Mouse (Mus musculus) lung, postnatal 4 days (tissue): ENCODE data around the gene Cdk13.

Experiments
- DNase-seq, 2 experiments: peaks; one replicate each; pipeline ENCODE4 v3.0.0; 2021

The Cdk13 gene

DNA sequence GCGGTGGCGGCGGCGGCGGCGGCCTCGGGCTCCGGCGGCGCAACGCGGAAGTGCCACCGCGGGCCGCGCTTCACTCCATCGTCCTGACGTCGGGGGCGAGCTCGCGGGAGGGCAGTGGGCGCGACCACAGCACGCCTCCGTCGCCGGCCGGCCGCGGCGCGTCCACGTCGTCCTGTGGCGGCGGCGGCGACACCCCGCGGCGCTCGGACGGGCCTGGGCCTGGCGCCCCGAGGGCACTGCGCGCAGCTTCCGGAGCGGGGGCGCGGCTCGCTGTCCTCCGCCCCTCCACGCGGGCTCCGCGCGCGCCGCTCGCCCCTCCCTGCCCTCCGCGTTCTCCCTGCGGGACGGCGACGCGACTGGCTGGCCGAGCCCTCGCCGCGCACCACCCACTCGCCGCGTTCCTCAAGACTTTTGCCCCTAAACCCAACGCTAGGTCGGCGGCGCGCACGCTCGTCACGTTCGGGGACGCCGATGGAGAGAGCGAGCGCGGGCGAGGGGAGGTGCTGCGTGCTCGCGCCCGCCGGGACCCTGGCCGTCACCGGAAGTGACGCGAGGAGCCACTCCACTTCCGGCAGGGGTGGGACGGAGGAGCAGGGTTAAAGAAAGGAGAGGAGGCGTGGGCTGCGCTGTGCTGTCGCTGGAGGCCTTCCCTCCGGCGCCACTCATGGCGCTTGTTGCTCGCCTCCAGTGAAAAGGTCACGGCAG is at the start of gene Cdk13:
TSS of gene Cdk13 (minus strand) at position 189 of the 705 bp plus-strand sequence.
- DNase-seq, result peak; percentile 99 to 100

DNA sequence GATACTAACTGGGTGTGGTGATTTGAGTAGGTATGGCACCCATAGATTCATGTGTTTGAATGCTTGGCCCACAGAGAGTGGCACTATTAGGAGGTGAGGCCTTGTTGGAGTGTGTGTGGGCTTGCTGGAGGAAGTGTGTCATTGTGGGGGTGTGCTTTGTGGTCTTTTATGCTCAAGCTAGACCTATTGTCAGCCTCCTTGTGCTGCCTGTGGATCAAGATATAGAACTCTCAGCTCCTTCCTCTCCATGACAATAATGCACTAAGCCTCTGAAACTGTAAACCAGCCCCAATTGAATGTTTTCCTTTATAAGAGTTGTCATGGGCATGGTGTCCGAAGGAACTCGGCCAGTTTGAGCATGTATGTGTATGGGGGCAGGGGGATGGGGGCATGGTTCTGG is 38.4 kb upstream of the Cdk13 start:
- DNase-seq, result no peak

- no peak for DNase-seq
Observed at GRCm38 (mm10) chr13:17842756-17843155, 37.9 kb upstream of the Cdk13 start.

DNA sequence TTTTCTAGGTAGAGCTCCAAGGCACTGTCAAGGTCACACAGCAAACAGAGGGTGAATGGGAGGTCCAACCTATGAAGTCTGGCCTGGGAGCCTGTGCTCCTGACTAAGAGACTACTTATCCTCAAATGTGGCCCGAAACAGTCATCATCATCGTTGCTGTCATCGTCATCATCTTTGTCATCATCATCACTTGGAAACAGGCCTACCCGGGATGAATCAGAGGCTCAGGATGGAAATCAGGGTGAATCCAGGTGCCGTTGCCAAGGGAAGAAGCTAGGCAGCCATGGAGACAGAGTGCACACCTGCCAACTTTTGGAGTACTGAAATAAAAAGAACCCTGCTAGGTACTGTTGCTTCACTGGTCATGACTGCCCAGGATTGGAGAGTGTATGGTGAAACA is 34.2 kb upstream of the Cdk13 start:
- no peak for DNase-seq

DNA sequence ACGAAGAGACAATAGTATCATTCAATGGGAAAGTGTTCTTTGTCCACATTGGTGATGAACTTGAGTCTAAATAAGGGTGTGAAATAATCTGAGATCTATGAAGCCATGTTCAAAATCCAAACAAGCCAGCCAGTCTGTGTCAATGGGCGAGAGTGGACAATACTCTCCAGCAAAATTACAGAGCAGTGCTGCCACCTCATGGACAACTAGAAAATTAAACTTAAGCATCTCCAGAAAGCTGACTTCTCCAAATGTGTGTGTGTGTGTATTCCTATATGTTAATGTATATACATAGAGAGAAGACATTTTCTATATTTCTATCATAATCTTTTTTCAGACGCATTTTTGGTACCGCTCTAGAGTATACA is 33.6 kb upstream of the Cdk13 start:
- DNase-seq, result peak in 1 of 2 experiments; percentile 79

DNA sequence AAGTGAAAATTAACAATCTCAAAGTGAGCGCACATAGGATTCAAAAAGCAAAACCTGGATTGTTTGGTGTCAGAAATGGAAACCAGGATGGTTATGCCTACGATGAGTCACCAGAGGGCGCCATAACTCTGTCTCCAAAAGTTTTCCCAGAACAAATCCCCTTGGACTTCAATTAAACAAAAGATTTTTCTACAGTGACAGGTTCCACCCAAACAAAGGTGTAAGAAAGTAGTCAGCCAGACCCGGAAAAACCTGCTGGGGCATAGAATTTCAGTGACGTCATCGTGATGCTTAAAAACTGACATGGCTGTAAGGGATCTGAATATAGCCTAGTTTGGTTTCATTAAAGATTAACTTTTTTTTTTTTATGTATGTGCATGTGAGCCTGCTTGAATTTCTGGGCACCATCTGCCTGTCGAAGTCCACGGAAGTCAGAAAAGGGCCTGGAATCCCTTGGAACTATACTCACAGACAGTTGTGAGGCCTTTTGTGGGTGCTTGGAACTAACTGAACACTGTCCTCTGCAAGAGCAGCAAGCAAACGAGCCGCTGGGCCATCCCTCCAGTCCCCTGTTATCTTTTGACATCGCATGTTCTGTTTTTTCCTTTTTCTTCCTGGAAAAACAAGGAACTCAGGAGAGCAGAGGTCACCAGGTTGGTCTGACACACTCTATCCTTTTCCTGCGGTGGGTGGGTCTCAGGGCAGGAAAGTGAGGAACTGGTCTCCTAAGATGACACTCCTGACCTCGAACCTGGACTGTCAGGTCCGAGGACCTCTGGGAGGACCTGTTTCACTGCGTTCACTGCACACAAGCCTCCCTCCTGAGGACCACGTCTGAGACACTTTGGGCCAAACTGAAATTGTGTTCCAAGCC is 33.0 kb upstream of the Cdk13 start:
- DNase-seq, result peak in 1 of 2 experiments; percentile 57

DNA sequence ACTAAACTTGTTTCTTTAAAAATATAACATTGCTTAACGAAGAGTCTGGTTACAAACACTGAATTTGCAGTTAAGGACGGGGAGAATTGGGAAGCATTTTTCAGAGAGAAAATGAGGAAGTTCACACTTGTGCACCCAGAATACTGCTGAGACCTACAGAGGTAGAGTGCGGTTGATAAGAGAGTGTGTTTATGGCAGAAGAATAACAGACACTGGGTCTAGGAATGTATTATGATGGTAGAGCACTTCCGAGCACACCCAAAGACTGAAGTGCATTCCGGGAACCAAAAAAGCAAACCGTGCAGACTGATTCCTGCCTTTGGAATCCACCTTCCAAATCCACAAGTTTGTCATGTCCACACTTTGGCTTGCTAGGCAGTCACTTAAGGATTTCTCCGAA is 31.9 kb upstream of the Cdk13 start:
- DNase-seq, result no peak

DNA sequence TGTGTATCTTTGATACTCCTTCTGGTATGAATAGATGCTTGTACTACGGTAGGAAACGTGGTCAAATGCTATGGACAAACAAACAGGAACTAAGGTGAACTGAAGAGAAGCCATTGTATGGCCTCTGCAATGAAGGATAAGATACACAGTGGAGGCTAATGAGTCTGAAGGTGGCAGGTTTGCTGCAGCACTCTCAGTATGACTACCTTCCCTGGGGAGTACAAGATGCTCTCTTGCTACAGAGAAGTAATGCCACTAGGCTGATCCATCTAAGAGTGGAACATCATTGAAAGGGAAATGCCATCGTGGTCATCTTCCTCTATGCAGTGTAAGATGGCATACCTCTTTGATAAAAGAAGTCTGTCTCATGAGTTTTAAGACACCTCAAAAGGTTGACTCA is 28.0 kb upstream of the Cdk13 start:
- DNase-seq, result no peak

- no peak for DNase-seq
Observed at GRCm38 (mm10) chr13:17817226-17817625, 12.3 kb upstream of the Cdk13 start.

DNA sequence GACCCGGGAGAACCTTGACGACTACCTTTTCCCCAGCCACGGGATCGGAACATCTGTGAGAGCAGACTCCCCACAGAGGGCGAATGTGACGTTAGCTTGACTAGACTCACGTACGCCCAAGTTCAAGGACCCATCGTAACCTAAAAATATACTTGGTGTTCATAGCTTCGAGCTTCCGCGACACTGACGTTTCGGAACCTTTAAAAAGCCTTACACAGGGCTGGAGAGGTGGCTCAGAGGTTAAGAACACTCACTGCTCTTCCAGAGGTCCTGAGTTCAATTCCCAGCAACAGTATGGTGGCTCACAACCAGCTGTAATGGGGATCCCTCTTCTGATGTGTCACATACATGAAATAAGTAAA is 698 bp upstream of the Cdk13 start:
- no peak for DNase-seq

GRCm38 (mm10) chr13:17804058-17804841 is 647 bp downstream of the Cdk13 start:
- peak; percentile 64 to 72 for DNase-seq

- DNase-seq, result peak; percentile 86 to 90
Observed at GRCm38 (mm10) chr13:17803331-17804057, 1.4 kb downstream of the Cdk13 start.

DNA sequence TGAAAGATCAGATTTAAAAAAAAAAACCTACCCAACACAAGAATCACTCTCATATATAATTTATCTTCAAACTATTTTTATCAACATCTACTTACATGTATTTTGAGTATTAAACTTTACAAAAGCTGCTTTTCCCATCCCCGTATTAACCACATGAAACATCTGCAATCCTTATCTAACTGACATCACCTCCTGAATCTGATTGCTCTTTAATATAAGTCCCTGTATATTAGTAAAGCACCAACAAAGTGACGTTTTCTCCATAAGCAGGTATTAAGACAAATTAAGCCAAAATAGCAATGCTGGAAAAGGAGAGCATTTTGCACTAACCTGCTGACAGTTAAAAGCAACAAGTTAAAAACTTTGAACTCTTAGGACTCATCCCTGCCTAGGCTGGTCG is 2.0 kb downstream of the Cdk13 start:
- no peak for DNase-seq

DNA sequence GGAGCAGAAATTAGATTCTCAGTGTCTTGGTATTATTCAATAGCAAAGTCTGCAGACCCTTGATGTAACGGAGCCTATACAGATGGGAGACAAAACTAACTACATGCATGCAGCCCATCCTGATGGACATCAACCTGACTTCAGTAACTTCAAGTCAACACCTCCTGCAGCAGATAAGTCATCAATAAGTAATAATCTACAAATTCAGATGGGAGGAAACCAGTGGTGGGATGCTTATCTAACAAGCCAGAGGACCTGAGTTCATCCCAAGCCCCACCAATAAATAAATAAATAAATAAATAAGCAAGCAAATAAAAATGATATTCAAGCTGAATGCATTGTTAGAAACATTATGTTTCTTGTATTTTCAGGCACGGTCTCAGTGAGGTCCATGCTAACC is 5.2 kb downstream of the Cdk13 start:
- no peak for DNase-seq

- DNase-seq, result no peak
Observed at GRCm38 (mm10) chr13:17795757-17796456, 9.0 kb downstream of the Cdk13 start.

- no peak for DNase-seq
Observed at GRCm38 (mm10) chr13:17783643-17784042, 21.3 kb downstream of the Cdk13 start.

DNA sequence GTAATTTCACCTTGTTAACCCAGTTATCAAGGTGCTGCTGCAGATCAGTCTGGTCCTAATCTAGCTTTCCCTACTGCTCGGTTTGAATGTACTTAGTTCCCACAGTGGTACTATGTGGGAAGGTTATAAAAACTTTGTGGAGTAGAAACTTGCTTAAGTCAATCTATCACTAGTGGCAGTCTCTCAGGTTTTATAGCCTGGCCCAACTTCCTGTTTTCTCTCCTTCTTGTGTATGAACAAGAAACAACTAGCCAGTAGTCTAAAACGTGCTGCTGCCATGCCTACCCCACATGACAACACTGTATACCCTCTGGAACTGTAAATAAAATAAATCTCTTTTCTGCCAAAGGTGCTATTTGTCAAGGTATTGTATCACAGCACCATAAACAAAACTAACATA is 25.0 kb downstream of the Cdk13 start:
- DNase-seq, result no peak

GRCm38 (mm10) chr13:17776303-17776702 is 28.6 kb downstream of the Cdk13 start:
- no peak for DNase-seq

- DNase-seq, result no peak
Observed at GRCm38 (mm10) chr13:17775364-17775763, 29.5 kb downstream of the Cdk13 start.

DNA sequence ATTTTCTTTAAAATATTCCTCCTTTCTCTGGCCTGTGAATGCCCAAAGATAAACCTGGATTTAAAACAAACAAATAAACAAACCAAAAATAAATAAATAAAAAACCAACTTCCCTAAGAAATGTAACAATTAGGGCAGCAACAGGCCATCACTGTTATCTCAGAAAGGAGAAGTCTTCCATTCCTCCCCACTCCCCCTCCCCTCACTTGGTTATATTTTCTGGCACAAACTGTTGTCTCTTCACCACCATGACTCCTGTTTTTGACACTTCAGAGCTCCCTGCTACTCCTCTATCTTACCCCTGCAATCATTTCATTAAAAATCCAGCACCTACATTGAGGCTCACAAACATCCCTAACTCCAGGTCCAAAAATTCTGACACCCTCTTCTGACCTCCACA is 31.8 kb downstream of the Cdk13 start:
- DNase-seq, result no peak

DNA sequence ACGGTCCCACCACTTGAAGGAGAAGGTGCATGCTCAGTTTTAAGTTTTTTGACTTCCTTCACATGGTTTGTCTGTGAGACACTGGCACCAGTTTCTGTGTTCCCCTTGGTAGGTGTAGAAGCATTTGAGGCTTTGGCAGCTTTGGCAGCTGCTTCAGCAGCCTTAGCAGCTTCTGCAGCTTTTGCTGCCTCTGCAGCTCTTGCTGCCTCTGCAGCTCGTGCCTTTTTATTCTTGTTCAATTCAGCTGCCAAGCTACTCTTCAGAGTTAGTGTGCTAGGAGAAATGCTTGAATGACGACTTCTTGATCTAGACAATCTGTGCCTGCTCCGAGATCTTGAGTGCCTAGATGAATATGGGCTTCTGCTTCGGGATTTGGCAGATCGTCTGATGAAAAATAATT is 32.3 kb downstream of the Cdk13 start:
- no peak for DNase-seq

DNA sequence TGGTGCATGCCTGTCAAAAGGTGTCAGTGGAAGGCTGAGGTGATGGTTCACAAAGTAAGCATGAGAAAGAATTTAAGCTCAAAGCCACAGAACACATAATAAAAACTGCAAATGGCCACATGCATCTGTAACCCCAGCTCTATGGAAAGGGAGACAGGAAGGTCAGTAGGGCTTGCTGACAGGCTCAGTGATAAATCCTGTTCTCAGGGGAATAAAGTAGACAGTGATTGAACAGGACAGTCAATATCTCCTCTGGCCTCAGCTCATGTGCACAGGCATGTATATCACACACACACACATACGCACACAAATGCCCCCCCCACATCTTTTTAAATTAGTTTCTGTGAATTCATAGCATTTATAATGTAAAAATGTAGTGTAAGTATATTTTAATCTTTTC is 42.5 kb downstream of the Cdk13 start:
- no peak for DNase-seq
